Mouse (Mus musculus): ENCODE results near the gene Acvr1c.

- TF ChIP-seq CTCF (IDR thresholded peaks at IDR 0.05; ENCODE audit: extremely low read depth, insufficient read depth, low read length) = no peak
- no peak for TF ChIP-seq POLR2A (IDR thresholded peaks at IDR 0.05; ENCODE audit: extremely low read depth, insufficient read depth, low read length)
Measured at GRCm38 (mm10) chr2:58279163-58279562, 78.5 kb downstream of the Acvr1c start.
